Mouse (Mus musculus) small intestine, adult 2 months (tissue): ENCODE measurements around the gene Lenep.

ENCODE experiments used
- CTCF ChIP-seq: fragments of 200-500 bp; IDR thresholded peaks from 2 replicates; pipeline ENCODE4 v1.5.1; 2012; ENCODE audit warnings: low read depth, mild to moderate bottlenecking, control low read depth, inconsistent platforms, low read length, moderate library complexity, mixed read lengths; ENCODE audit not compliant: insufficient replicate concordance, insufficient read length; ENCODE audit errors: extremely low read depth
- POLR2A ChIP-seq: fragments of 200-500 bp; IDR thresholded peaks from 2 replicates; pipeline ENCODE4 v1.6.1; 2012; ENCODE audit warnings: low read depth, mild to moderate bottlenecking, control low read depth, inconsistent platforms, low read length, moderate library complexity

GRCm38 (mm10) chr3:89380711-89381110 lies 21.9 kb downstream of the Lenep start:
- TF ChIP-seq POLR2A = no peak
- no peak for TF ChIP-seq CTCF
